Mouse (Mus musculus): ENCODE results near the gene Dazap2. TPM values are rescaled to one million over a fixed set of nuclear protein-coding genes. Genes with fewer than 3 reads are reported as not detected.

The Dazap2 gene
- polyA plus RNA-seq, 1 experiment from 2014 or later, result 152 TPM

- Histone ChIP-seq H3K27me3 (replicated peaks; ENCODE audit: control insufficient read depth, insufficient read depth, low read length) (no peaks in the 10 kb centered on the region), H3K27ac (ENCODE audit: low read length) (no peak overlapping the region), H3K36me3 (ENCODE audit: control insufficient read depth, insufficient read depth) (peaks cover 21% of the 10 kb centered on the region), H3K9me3 (ENCODE audit: control insufficient read depth, low read length) (no peaks in the 10 kb centered on the region), H3K4me3 (replicated peaks; ENCODE audit: low read length) (no peak overlapping the region), H3K4me1 (replicated peaks; ENCODE audit: control insufficient read depth, insufficient read depth, low read length) (no peaks in the 10 kb centered on the region), H3K9ac (replicated peaks; ENCODE audit: low read depth, low read length) (no peak overlapping the region), H3K4me2 (ENCODE audit: low read length) (no peak overlapping the region)
- no peak for ATAC-seq
- WGBS, result 91% methylated on average over 10 of the region's 10 CpGs
Measured at GRCm38 (mm10) chr15:100580108-100580507, 35.0 kb upstream of the Dazap2 start.

- H3K36me3 ChIP-seq (ENCODE audit: control insufficient read depth, insufficient read depth), result peaks cover 20% of the 10 kb centered on the region
- WGBS, result 94% methylated on average over 16 of the region's 16 CpGs
- ATAC-seq, result no peak
Measured at GRCm38 (mm10) chr15:100585931-100586330, 29.2 kb upstream of the Dazap2 start.

GRCm38 (mm10) chr15:100587166-100587565 lies 28.0 kb upstream of the Dazap2 start:
- Histone ChIP-seq H3K4me1 (replicated peaks; ENCODE audit: control insufficient read depth, insufficient read depth, low read length) (no peaks in the 10 kb centered on the region), H3K36me3 (ENCODE audit: control insufficient read depth, insufficient read depth) (peaks cover 20% of the 10 kb centered on the region), H3K9ac (replicated peaks; ENCODE audit: low read depth, low read length) (no peak overlapping the region), H3K9me3 (ENCODE audit: control insufficient read depth, low read length) (no peaks in the 10 kb centered on the region), H3K4me3 (replicated peaks; ENCODE audit: low read length) (no peak overlapping the region), H3K27ac (ENCODE audit: low read length) (no peak overlapping the region), H3K27me3 (replicated peaks; ENCODE audit: control insufficient read depth, insufficient read depth, low read length) (no peaks in the 10 kb centered on the region), H3K4me2 (ENCODE audit: low read length) (no peak overlapping the region)
- ATAC-seq, result no peak
- WGBS, result 83% methylated on average over 4 of the region's 4 CpGs

More at GRCm38 (mm10) chr15:100585931-100586330, 29.2 kb upstream of the Dazap2 start:
- no peak overlapping the region for H3K4me3 ChIP-seq (replicated peaks; ENCODE audit: low read length)
- H3K27me3 ChIP-seq (replicated peaks; ENCODE audit: control insufficient read depth, insufficient read depth, low read length), result no peaks in the 10 kb centered on the region
- no peak overlapping the region for H3K27ac ChIP-seq (ENCODE audit: low read length)
- no peaks in the 10 kb centered on the region for H3K4me1 ChIP-seq (replicated peaks; ENCODE audit: control insufficient read depth, insufficient read depth, low read length)
- no peaks in the 10 kb centered on the region for H3K9me3 ChIP-seq (ENCODE audit: control insufficient read depth, low read length)
- no peak overlapping the region for H3K4me2 ChIP-seq (ENCODE audit: low read length)
- no peak overlapping the region for H3K9ac ChIP-seq (replicated peaks; ENCODE audit: low read depth, low read length)

- no peak for ATAC-seq
- Histone ChIP-seq H3K36me3 (ENCODE audit: control insufficient read depth, insufficient read depth) (peaks cover 14% of the 10 kb centered on the region), H3K4me2 (ENCODE audit: low read length) (no peak overlapping the region), H3K27me3 (replicated peaks; ENCODE audit: control insufficient read depth, insufficient read depth, low read length) (no peaks in the 10 kb centered on the region), H3K27ac (ENCODE audit: low read length) (no peak overlapping the region), H3K9ac (replicated peaks; ENCODE audit: low read depth, low read length) (no peak overlapping the region), H3K4me3 (replicated peaks; ENCODE audit: low read length) (no peak overlapping the region), H3K4me1 (replicated peaks; ENCODE audit: control insufficient read depth, insufficient read depth, low read length) (no peaks in the 10 kb centered on the region), H3K9me3 (ENCODE audit: control insufficient read depth, low read length) (no peaks in the 10 kb centered on the region)
- WGBS, result 86% methylated on average over 6 of the region's 6 CpGs
Measured at GRCm38 (mm10) chr15:100588297-100588696, 26.9 kb upstream of the Dazap2 start.

- Histone ChIP-seq H3K4me1 (replicated peaks; ENCODE audit: control insufficient read depth, insufficient read depth, low read length) (no peaks in the 10 kb centered on the region), H3K4me2 (ENCODE audit: low read length) (no peak overlapping the region), H3K9ac (replicated peaks; ENCODE audit: low read depth, low read length) (no peak overlapping the region), H3K27ac (ENCODE audit: low read length) (no peak overlapping the region), H3K4me3 (replicated peaks; ENCODE audit: low read length) (no peak overlapping the region), H3K9me3 (ENCODE audit: control insufficient read depth, low read length) (no peaks in the 10 kb centered on the region), H3K27me3 (replicated peaks; ENCODE audit: control insufficient read depth, insufficient read depth, low read length) (no peaks in the 10 kb centered on the region), H3K36me3 (ENCODE audit: control insufficient read depth, insufficient read depth) (peaks cover 13% of the 10 kb centered on the region)
- WGBS, result 81% methylated on average over 8 of the region's 8 CpGs
- no peak for ATAC-seq
Measured at GRCm38 (mm10) chr15:100590436-100590835, 24.7 kb upstream of the Dazap2 start.

GRCm38 (mm10) chr15:100592817-100593216 lies 22.3 kb upstream of the Dazap2 start:
- ATAC-seq, result no peak
- no peak overlapping the region for H3K27ac ChIP-seq (ENCODE audit: low read length)
- no peaks in the 10 kb centered on the region for H3K4me1 ChIP-seq (replicated peaks; ENCODE audit: control insufficient read depth, insufficient read depth, low read length)
- H3K9ac ChIP-seq (replicated peaks; ENCODE audit: low read depth, low read length), result no peak overlapping the region
- no peaks in the 10 kb centered on the region for H3K9me3 ChIP-seq (ENCODE audit: control insufficient read depth, low read length)
- H3K4me2 ChIP-seq (ENCODE audit: low read length), result no peak overlapping the region
- no peak overlapping the region for H3K4me3 ChIP-seq (replicated peaks; ENCODE audit: low read length)
- no peaks in the 10 kb centered on the region for H3K27me3 ChIP-seq (replicated peaks; ENCODE audit: control insufficient read depth, insufficient read depth, low read length)
- WGBS, result 88% methylated on average over 6 of the region's 6 CpGs
- H3K36me3 ChIP-seq (ENCODE audit: control insufficient read depth, insufficient read depth), result peaks cover 4% of the 10 kb centered on the region; the same call in 1 of the 2 replicates

- peak overlapping the region; percentile 85 for H3K27ac ChIP-seq (ENCODE audit: low read length)
- ATAC-seq, result no peak
- peaks cover 11% of the 10 kb centered on the region for H3K4me1 ChIP-seq (replicated peaks; ENCODE audit: control insufficient read depth, insufficient read depth, low read length)
- H3K9me3 ChIP-seq (ENCODE audit: control insufficient read depth, low read length), result no peaks in the 10 kb centered on the region
- peak overlapping the region; percentile 70 for H3K4me2 ChIP-seq (ENCODE audit: low read length)
- WGBS, result 33% methylated on average over 9 of the region's 9 CpGs
- H3K4me3 ChIP-seq (replicated peaks; ENCODE audit: low read length), result peak overlapping the region; percentile 69
- H3K36me3 ChIP-seq (ENCODE audit: control insufficient read depth, insufficient read depth), result 0 out of 2 replicates have a peak, but pooled peaks cover 2% of the 10 kb centered on the region
- H3K9ac ChIP-seq (replicated peaks; ENCODE audit: low read depth, low read length), result peak overlapping the region; percentile 94
- H3K27me3 ChIP-seq (replicated peaks; ENCODE audit: control insufficient read depth, insufficient read depth, low read length), result no peaks in the 10 kb centered on the region
Measured at GRCm38 (mm10) chr15:100598287-100598882, 16.8 kb upstream of the Dazap2 start.

- H3K9ac ChIP-seq (replicated peaks; ENCODE audit: low read depth, low read length), result peak overlapping the region; percentile 94
- WGBS, result 2% methylated on average over 12 of the region's 12 CpGs
Measured at GRCm38 (mm10) chr15:100598883-100599275, 16.3 kb upstream of the Dazap2 start.

GRCm38 (mm10) chr15:100599276-100600046 lies 15.7 kb upstream of the Dazap2 start, which contains the start of gene Pou6f1:
Pou6f1 (minus strand) TSS chr15:100599984.
- Histone ChIP-seq H3K4me2 (ENCODE audit: low read length) (peak within 1 kb of the TSS; percentile 70), H3K9ac (replicated peaks; ENCODE audit: low read depth, low read length) (peak within 1 kb of the TSS; percentile 94), H3K27me3 (replicated peaks; ENCODE audit: control insufficient read depth, insufficient read depth, low read length) (no peaks in the 10 kb centered on the region), H3K27ac (ENCODE audit: low read length) (peak within 1 kb of the TSS; percentile 85), H3K4me1 (replicated peaks; ENCODE audit: control insufficient read depth, insufficient read depth, low read length) (peaks cover 12% of the 10 kb centered on the region), H3K4me3 (replicated peaks; ENCODE audit: low read length) (peak within 1 kb of the TSS; percentile 69), H3K36me3 (ENCODE audit: control insufficient read depth, insufficient read depth) (0 out of 2 replicates have a peak, but pooled peaks cover 2% of the 10 kb centered on the region), H3K9me3 (ENCODE audit: control insufficient read depth, low read length) (no peaks in the 10 kb centered on the region)
- WGBS, result under 1% methylated on average over 70 of the region's 76 CpGs
- ATAC-seq, result peak; percentile 66

More at GRCm38 (mm10) chr15:100598883-100599275, 16.3 kb upstream of the Dazap2 start:
- Histone ChIP-seq H3K4me2 (ENCODE audit: low read length) (peak overlapping the region; percentile 70), H3K9me3 (ENCODE audit: control insufficient read depth, low read length) (no peaks in the 10 kb centered on the region), H3K4me1 (replicated peaks; ENCODE audit: control insufficient read depth, insufficient read depth, low read length) (peaks cover 11% of the 10 kb centered on the region), H3K27ac (ENCODE audit: low read length) (peak overlapping the region; percentile 85), H3K36me3 (ENCODE audit: control insufficient read depth, insufficient read depth) (0 out of 2 replicates have a peak, but pooled peaks cover 2% of the 10 kb centered on the region), H3K4me3 (replicated peaks; ENCODE audit: low read length) (peak overlapping the region; percentile 69), H3K27me3 (replicated peaks; ENCODE audit: control insufficient read depth, insufficient read depth, low read length) (no peaks in the 10 kb centered on the region)
- peak; percentile 68 for ATAC-seq

Measured in forebrain, embryonic 16.5 days (tissue).